Mouse (Mus musculus) embryonic facial prominence, embryonic 13.5 days (tissue): ENCODE measurements at regions not wholly inside any gene's neighbourhood (a gene's known extent, or its start where the extent isn't known, plus 50 kb on each side); places are given as distances from the start of the nearest gene placed in this dataset.

Experiments used
- ATAC-seq: fragments of 200-750 bp; cut with Nextera tagmentation; 2 replicates; pipeline ENCODE4 v1.8.0; 2017; ENCODE audit warnings: low read depth; ENCODE audit not compliant: insufficient number of reproducible peaks, insufficient read depth, low FRiP score, low TSS enrichment
- H3K27ac ChIP-seq: fragments of 300-500 bp; sonication (generic); 2 replicates; pipeline ENCODE4 v1.5.1; 2015; ENCODE audit warnings: moderate library complexity, mild to moderate bottlenecking, inconsistent platforms
- H3K27me3 ChIP-seq: fragments of 300-500 bp; sonication (generic); 2 replicates; pipeline ENCODE4 v1.6.1; 2015; ENCODE audit warnings: mild to moderate bottlenecking, inconsistent platforms
- H3K36me3 ChIP-seq: fragments of 300-500 bp; sonication (generic); 2 replicates; pipeline ENCODE4 v1.6.1; 2015; ENCODE audit warnings: mild to moderate bottlenecking, inconsistent platforms
- H3K4me1 ChIP-seq: fragments of 300-500 bp; sonication (generic); 2 replicates; pipeline ENCODE4 v1.6.1; 2015; ENCODE audit warnings: inconsistent platforms
- H3K4me2 ChIP-seq: fragments of 300-500 bp; sonication (generic); 2 replicates; pipeline ENCODE4 v1.6.1; 2015; ENCODE audit warnings: moderate library complexity, mild to moderate bottlenecking, inconsistent platforms
- H3K4me3 ChIP-seq: fragments of 300-500 bp; sonication (generic); 2 replicates; pipeline ENCODE4 v1.5.1; 2015; ENCODE audit warnings: mild to moderate bottlenecking, inconsistent platforms
- H3K9ac ChIP-seq: fragments of 300-500 bp; sonication (generic); 2 replicates; pipeline ENCODE4 v1.6.1; 2015; ENCODE audit warnings: mild to moderate bottlenecking, inconsistent platforms
- H3K9me3 ChIP-seq: fragments of 300-500 bp; sonication (generic); 2 replicates; pipeline ENCODE4 v1.6.1; 2016; ENCODE audit warnings: inconsistent platforms
- WGBS: fragments of 180-500 bp; shearing (Covaris S2); methylation state at CpG from one replicate; pipeline ENCODE4 v1.1.7; 2015; ENCODE audit warnings: mixed read lengths; 5-methylcytosine and 5-hydroxymethylcytosine counted together

- ATAC-seq, result no peak
- no peaks in the 10 kb centered on the region for H3K27me3 ChIP-seq
- no peaks in the 10 kb centered on the region for H3K4me1 ChIP-seq
- H3K4me3 ChIP-seq, result no peak overlapping the region
- H3K9ac ChIP-seq, result no peak overlapping the region
- no peaks in the 10 kb centered on the region for H3K36me3 ChIP-seq
- WGBS, result 70% methylated on average over 2 of the region's 2 CpGs
- no peak overlapping the region for H3K27ac ChIP-seq
- H3K9me3 ChIP-seq, result no peaks in the 10 kb centered on the region
- no peak overlapping the region for H3K4me2 ChIP-seq
These were observed 269.6 kb upstream of the Tnp1 start for GRCm38 (mm10) chr1:73285342-73285741.

- Histone ChIP-seq H3K9me3 (no peaks in the 10 kb centered on the region), H3K27ac (no peak overlapping the region), H3K9ac (no peak overlapping the region), H3K27me3 (no peaks in the 10 kb centered on the region), H3K4me2 (no peak overlapping the region), H3K4me1 (0 out of 2 replicates have a peak, but pooled peaks cover 4% of the 10 kb centered on the region), H3K4me3 (no peak overlapping the region), H3K36me3 (no peaks in the 10 kb centered on the region)
- 41% methylated on average over 2 of the region's 2 CpGs for WGBS
- no peak for ATAC-seq
These were observed 258.8 kb upstream of the Tnp1 start for GRCm38 (mm10) chr1:73274480-73274879.

GRCm38 (mm10) chr1:73270787-73271391 is 255.2 kb upstream of the Tnp1 start:
- 0 out of 2 replicates have a peak, but pooled peaks cover 4% of the 10 kb centered on the region for H3K4me1 ChIP-seq
- H3K4me2 ChIP-seq, result no peak overlapping the region
- no peaks in the 10 kb centered on the region for H3K9me3 ChIP-seq
- no peak overlapping the region for H3K4me3 ChIP-seq
- no peak overlapping the region for H3K27ac ChIP-seq
- H3K36me3 ChIP-seq, result no peaks in the 10 kb centered on the region
- H3K9ac ChIP-seq, result no peak overlapping the region
- no peak for ATAC-seq
- H3K27me3 ChIP-seq, result no peaks in the 10 kb centered on the region
- WGBS, result 51% methylated on average over 6 of the region's 6 CpGs

GRCm38 (mm10) chr1:73269051-73269755 is 253.5 kb upstream of the Tnp1 start:
- Histone ChIP-seq H3K4me3 (no peak overlapping the region), H3K27me3 (no peaks in the 10 kb centered on the region), H3K9me3 (no peaks in the 10 kb centered on the region), H3K36me3 (no peaks in the 10 kb centered on the region), H3K4me1 (peaks cover 8% of the 10 kb centered on the region; the same call in 1 of the 2 replicates), H3K27ac (no peak overlapping the region), H3K9ac (no peak overlapping the region), H3K4me2 (no peak overlapping the region)
- WGBS, result 71% methylated on average over 7 of the region's 7 CpGs
- no peak for ATAC-seq

- Histone ChIP-seq H3K4me2 (no peak overlapping the region), H3K4me1 (peaks cover 5% of the 10 kb centered on the region; the same call in 1 of the 2 replicates), H3K4me3 (no peak overlapping the region), H3K36me3 (no peaks in the 10 kb centered on the region), H3K27me3 (no peaks in the 10 kb centered on the region), H3K9ac (no peak overlapping the region), H3K9me3 (no peaks in the 10 kb centered on the region), H3K27ac (no peak overlapping the region)
- no peak for ATAC-seq
- 71% methylated on average over 4 of the region's 4 CpGs for WGBS
These were observed 249.3 kb upstream of the Tnp1 start for GRCm38 (mm10) chr1:73265009-73265408.

GRCm38 (mm10) chr1:73264245-73264644 is 248.5 kb upstream of the Tnp1 start:
- Histone ChIP-seq H3K4me2 (no peak overlapping the region), H3K9me3 (no peaks in the 10 kb centered on the region), H3K27ac (no peak overlapping the region), H3K9ac (0 out of 2 replicates have a peak overlapping the region, but pooled peaks have one; percentile 40), H3K27me3 (no peaks in the 10 kb centered on the region), H3K36me3 (no peaks in the 10 kb centered on the region), H3K4me3 (no peak overlapping the region), H3K4me1 (peaks cover 5% of the 10 kb centered on the region; the same call in 1 of the 2 replicates)
- WGBS, result 50% methylated on average over 7 of the region's 7 CpGs
- ATAC-seq, result no peak

GRCm38 (mm10) chr1:73259525-73260098 is 243.9 kb upstream of the Tnp1 start:
- no peaks in the 10 kb centered on the region for H3K36me3 ChIP-seq
- H3K27ac ChIP-seq, result no peak overlapping the region
- ATAC-seq, result no peak
- no peak overlapping the region for H3K9ac ChIP-seq
- H3K27me3 ChIP-seq, result 0 out of 2 replicates have a peak, but pooled peaks cover 5% of the 10 kb centered on the region
- H3K4me2 ChIP-seq, result no peak overlapping the region
- H3K4me3 ChIP-seq, result no peak overlapping the region
- H3K9me3 ChIP-seq, result no peaks in the 10 kb centered on the region
- 77% methylated on average over 5 of the region's 5 CpGs for WGBS
- H3K4me1 ChIP-seq, result peaks cover 5% of the 10 kb centered on the region; the same call in 1 of the 2 replicates

- Histone ChIP-seq H3K4me3 (no peak overlapping the region), H3K9me3 (no peaks in the 10 kb centered on the region), H3K27ac (no peak overlapping the region), H3K36me3 (no peaks in the 10 kb centered on the region), H3K4me2 (no peak overlapping the region), H3K4me1 (peaks cover 8% of the 10 kb centered on the region), H3K27me3 (0 out of 2 replicates have a peak, but pooled peaks cover 10% of the 10 kb centered on the region), H3K9ac (no peak overlapping the region)
- no peak for ATAC-seq
- 73% methylated on average over 2 of the region's 2 CpGs for WGBS
These were observed 241.6 kb upstream of the Tnp1 start for GRCm38 (mm10) chr1:73257263-73257662.

- peak overlapping the region; percentile 66; the same call in 1 of the 2 replicates for H3K27ac ChIP-seq
- peaks cover 23% of the 10 kb centered on the region for H3K4me1 ChIP-seq
- no peaks in the 10 kb centered on the region for H3K36me3 ChIP-seq
- H3K4me2 ChIP-seq, result peak overlapping the region; percentile 44
- peak; percentile 86 for ATAC-seq
- no peak overlapping the region for H3K9ac ChIP-seq
- WGBS, result 8% methylated on average over 12 of the region's 12 CpGs
- 0 out of 2 replicates have a peak, but pooled peaks cover 7% of the 10 kb centered on the region for H3K27me3 ChIP-seq
- H3K9me3 ChIP-seq, result no peaks in the 10 kb centered on the region
- H3K4me3 ChIP-seq, result no peak overlapping the region; the same call in 1 of the 2 replicates
These were observed 236.2 kb upstream of the Tnp1 start for GRCm38 (mm10) chr1:73251911-73252356.

DNA sequence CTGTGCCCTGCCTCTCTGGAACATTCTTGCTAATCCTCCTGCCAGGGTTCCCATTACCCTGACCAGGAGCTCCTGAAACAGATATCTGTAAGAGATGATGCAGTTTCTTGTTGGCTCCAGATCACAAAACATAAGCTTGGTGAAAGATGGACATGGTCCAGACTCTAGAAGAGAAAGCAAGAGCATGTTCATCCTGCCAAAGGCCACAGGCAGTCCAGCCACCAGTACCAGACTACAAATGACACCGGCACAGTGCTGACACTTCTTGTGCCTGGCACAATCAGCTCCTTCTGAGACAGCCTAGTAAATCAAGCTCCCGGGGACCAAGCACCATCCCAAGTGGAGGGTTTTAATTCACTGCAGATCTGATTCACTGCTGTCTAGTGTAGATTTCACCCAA is 228.3 kb upstream of the Tnp1 start:
- ATAC-seq, result no peak
- H3K27me3 ChIP-seq, result no peaks in the 10 kb centered on the region
- H3K4me1 ChIP-seq, result peaks cover 10% of the 10 kb centered on the region
- H3K9me3 ChIP-seq, result no peaks in the 10 kb centered on the region
- H3K4me3 ChIP-seq, result no peak overlapping the region
- no peaks in the 10 kb centered on the region for H3K36me3 ChIP-seq
- H3K4me2 ChIP-seq, result no peak overlapping the region
- 0 out of 2 replicates have a peak overlapping the region, but pooled peaks have one; percentile 12 for H3K27ac ChIP-seq
- WGBS, result 67% methylated on average over 2 of the region's 2 CpGs
- no peak overlapping the region for H3K9ac ChIP-seq

DNA sequence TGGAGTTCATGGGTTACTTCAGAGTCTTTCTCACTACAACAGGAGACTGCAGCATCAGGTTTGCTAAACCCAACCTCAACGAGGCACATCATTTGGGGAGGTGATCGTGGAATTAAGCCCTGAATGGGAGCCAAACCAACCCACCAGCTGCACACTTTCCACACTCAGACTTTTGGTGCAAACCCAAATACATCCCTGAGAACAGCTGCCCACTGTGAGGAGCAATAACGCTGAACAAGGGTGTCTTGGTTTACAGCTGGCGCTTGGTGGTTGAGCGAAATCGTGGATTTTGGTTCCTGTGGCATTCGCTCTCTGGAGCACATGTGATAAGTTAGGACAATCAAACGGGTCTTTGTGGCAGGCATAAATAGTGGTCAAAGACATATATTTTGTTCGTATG is 226.6 kb upstream of the Tnp1 start:
- H3K4me1 ChIP-seq, result peaks cover 13% of the 10 kb centered on the region
- ATAC-seq, result peak; percentile 48; the same call in 1 of the 2 replicates
- 54% methylated on average over 9 of the region's 9 CpGs for WGBS
- no peak overlapping the region for H3K4me3 ChIP-seq
- H3K27me3 ChIP-seq, result no peaks in the 10 kb centered on the region
- peak overlapping the region; percentile 57; the same call in 1 of the 2 replicates for H3K27ac ChIP-seq
- H3K9me3 ChIP-seq, result no peaks in the 10 kb centered on the region
- H3K4me2 ChIP-seq, result no peak overlapping the region
- H3K9ac ChIP-seq, result no peak overlapping the region
- no peaks in the 10 kb centered on the region for H3K36me3 ChIP-seq
